Comparison of ENCODE assay signal across 8 mouse cellular contexts in the genomic region with DNA sequence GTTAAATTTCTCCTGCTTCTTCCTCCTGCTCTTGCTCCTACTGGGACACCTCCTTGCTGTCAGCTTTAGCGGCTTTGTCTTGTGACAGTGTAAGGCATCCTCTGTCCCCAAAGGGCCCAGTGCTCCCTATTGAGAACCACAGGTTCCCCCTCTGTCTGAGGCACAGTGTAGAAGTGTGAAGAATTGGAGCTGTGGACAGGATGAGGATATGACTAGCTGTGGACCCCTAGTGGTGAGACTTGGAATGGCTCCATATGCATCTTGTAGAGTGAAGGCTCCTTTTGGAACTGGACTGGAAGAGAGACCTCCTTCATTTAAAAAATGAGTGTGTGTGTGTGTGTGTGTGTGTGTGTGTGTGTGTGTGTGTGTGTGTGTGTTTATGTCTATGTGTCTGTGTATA. TPM values are rescaled to one million over a fixed set of nuclear protein-coding genes. Genes with fewer than 3 reads are reported as not detected.
A peak's percentile ranks its signal among the peaks of the same experiment; 100 is the strongest.
DNase-seq lines count a peak whose midpoint lies in the region; ATAC-seq and TF ChIP-seq lines count a peak whose summit lies in the region.

No protein-coding gene starts in this region.

- peak; percentile 89 for TF ChIP-seq CTCF in midbrain, postnatal 0 days (IDR thresholded peaks at IDR 0.05)

- no peak overlapping the region for H3K9ac ChIP-seq in limb, embryonic 13.5 days
- H3K9ac ChIP-seq in midbrain, postnatal 0 days (replicated peaks; ENCODE audit: low read length, poor library complexity, severe bottlenecking) = no peak overlapping the region

- WGBS in limb, embryonic 13.5 days = 18% methylated on average over 1 of the region's 1 CpGs
- 26% methylated on average over 1 of the region's 1 CpGs for WGBS in midbrain, postnatal 0 days

- peak; percentile 69; the same call in 1 of the 2 replicates for ATAC-seq in limb, embryonic 13.5 days (ENCODE audit: low FRiP score, low read depth)
- ATAC-seq in midbrain, postnatal 0 days (ENCODE audit: low FRiP score) = no peak

- no peak overlapping the region for H3K4me3 ChIP-seq in limb, embryonic 13.5 days
- no peak overlapping the region for H3K4me3 ChIP-seq in midbrain, postnatal 0 days (ENCODE audit: low read depth, low read length)

- H3K9me3 ChIP-seq in limb, embryonic 13.5 days = no peaks in the 10 kb centered on the region
- no peaks in the 10 kb centered on the region for H3K9me3 ChIP-seq in midbrain, postnatal 0 days (ENCODE audit: low read length)

- H3K4me1 ChIP-seq in limb, embryonic 13.5 days = no peaks in the 10 kb centered on the region
- no peaks in the 10 kb centered on the region for H3K4me1 ChIP-seq in midbrain, postnatal 0 days (ENCODE audit: insufficient read depth, low read length)

- no peaks in the 10 kb centered on the region for H3K27me3 ChIP-seq in limb, embryonic 13.5 days
- no peaks in the 10 kb centered on the region for H3K27me3 ChIP-seq in midbrain, postnatal 0 days (ENCODE audit: insufficient read depth, low read length)
- H3K27me3 ChIP-seq in splenic B cell, adult 2 months (ENCODE audit: control insufficient read depth, insufficient read depth, low read length, poor library complexity, severe bottlenecking) = no peaks in the 10 kb centered on the region

- H3K27ac ChIP-seq in limb, embryonic 13.5 days = no peak overlapping the region
- H3K27ac ChIP-seq in midbrain, postnatal 0 days (ENCODE audit: low read depth, low read length) = no peak overlapping the region

- H3K36me3 ChIP-seq in limb, embryonic 13.5 days = no peaks in the 10 kb centered on the region
- H3K36me3 ChIP-seq in midbrain, postnatal 0 days (ENCODE audit: insufficient read depth, low read length) = no peaks in the 10 kb centered on the region
- no peaks in the 10 kb centered on the region for H3K36me3 ChIP-seq in splenic B cell, adult 2 months (ENCODE audit: control insufficient read depth, insufficient read depth, low read length, poor library complexity, severe bottlenecking)

- no peak overlapping the region for H3K4me2 ChIP-seq in limb, embryonic 13.5 days (replicated peaks)
- no peak overlapping the region for H3K4me2 ChIP-seq in midbrain, postnatal 0 days (ENCODE audit: low read depth, low read length, poor library complexity, severe bottlenecking)

- DNase-seq in 3T3-L1 (ENCODE audit: low read depth, low spot score) (peak; percentile 89), ZHBTc4 (ENCODE audit: low read depth, low spot score) (peak; percentile 85)
- peak; percentile 51 to 82 for DNase-seq in cerebellum, postnatal 4 days (ENCODE audit: low spot score in 2 of 2)
- peak; percentile 69 for DNase-seq in gastrocnemius, postnatal 10 days
- peak; percentile 77 for DNase-seq in kidney, adult 9 months
- DNase-seq in midbrain, postnatal 0 days (ENCODE audit: low spot score) = peak; percentile 89
- DNase-seq in splenic B cell, adult 2 months (ENCODE audit: low read depth, low spot score) = peak; percentile 84

RNA-seq across cellular contexts. Expression of a gene that starts 6.6 kb away (rescaled TPM):
- total RNA-seq in gastrocnemius, postnatal 10 days (2021) = not detected
- 0.15 TPM in 2 replicates for polyA plus RNA-seq in limb, embryonic 13.5 days (2015; fragmentation: Nextera tagmentation; extraction: Ambion mirVana)
- not detected in 2 replicates for total RNA-seq in midbrain, postnatal 0 days (2014; rRNA removed)
- polyA plus RNA-seq in midbrain, postnatal 0 days (2015; fragmentation: Nextera tagmentation; extraction: Ambion mirVana) = not detected in 2 replicates

RNA-seq across cellular contexts. Expression of a gene that starts 9.4 kb away (rescaled TPM):
- not detected for total RNA-seq in gastrocnemius, postnatal 10 days (2021)
- polyA plus RNA-seq in limb, embryonic 13.5 days (2015; fragmentation: Nextera tagmentation; extraction: Ambion mirVana) = 1.9 and 2.2 TPM in 2 replicates
- not detected in 2 replicates for total RNA-seq in midbrain, postnatal 0 days (2014; rRNA removed)
- 3.9 and 4.9 TPM in 2 replicates for polyA plus RNA-seq in midbrain, postnatal 0 days (2015; fragmentation: Nextera tagmentation; extraction: Ambion mirVana)
